Mouse (Mus musculus) kidney, embryonic 15.5 days (tissue): ENCODE measurements around the gene Rab6a. TPM values are rescaled to one million over a fixed set of nuclear protein-coding genes. Genes with fewer than 3 reads are reported as not detected.
A peak's percentile ranks its signal among the peaks of the same experiment; 100 is the strongest.

ENCODE experiments used
- ATAC-seq: fragments of 200-750 bp; cut with Nextera tagmentation; replicated peaks from 2 replicates; pipeline ENCODE4 v1.8.0; 2017; ENCODE audit warnings: moderate TSS enrichment; ENCODE audit not compliant: low FRiP score
- H3K27ac ChIP-seq: fragments of 300-500 bp; sonication (generic); 2 replicates; pipeline ENCODE4 v1.5.1; 2015; ENCODE audit warnings: mild to moderate bottlenecking, inconsistent platforms
- H3K27me3 ChIP-seq: fragments of 300-500 bp; sonication (generic); 2 replicates; pipeline ENCODE4 v1.6.1; 2015; ENCODE audit warnings: inconsistent platforms
- H3K36me3 ChIP-seq: fragments of 300-500 bp; sonication (generic); 2 replicates; pipeline ENCODE4 v1.6.1; 2015; ENCODE audit warnings: inconsistent platforms
- H3K4me1 ChIP-seq: fragments of 300-500 bp; sonication (generic); 2 replicates; pipeline ENCODE4 v1.6.1; 2015; ENCODE audit warnings: inconsistent platforms
- H3K4me2 ChIP-seq: fragments of 300-500 bp; sonication (generic); 2 replicates; pipeline ENCODE4 v1.6.1; 2015; ENCODE audit warnings: moderate library complexity, mild to moderate bottlenecking, inconsistent platforms
- H3K4me3 ChIP-seq: fragments of 300-500 bp; sonication (generic); replicated peaks from 2 replicates; pipeline ENCODE4 v1.5.1; 2015; ENCODE audit warnings: mild to moderate bottlenecking, inconsistent platforms
- H3K9ac ChIP-seq: fragments of 300-500 bp; sonication (generic); 2 replicates; pipeline ENCODE4 v1.6.1; 2015; ENCODE audit warnings: mild to moderate bottlenecking, inconsistent platforms
- H3K9me3 ChIP-seq: fragments of 300-500 bp; sonication (generic); replicated peaks from 2 replicates; pipeline ENCODE4 v1.6.1; 2016; ENCODE audit warnings: inconsistent platforms
- WGBS: fragments of 180-500 bp; shearing (Covaris S2); methylation state at CpG from one replicate; pipeline ENCODE4 v1.1.7; 2015; ENCODE audit warnings: mixed read lengths; 5-methylcytosine and 5-hydroxymethylcytosine counted together
- polyA plus RNA-seq: library from polyadenylated mRNA; unstranded; fragments of >200 nt; fragmentation: Nextera tagmentation; extraction: Ambion mirVana; gene quantifications from 2 replicates; pipeline ENCODE4 v1.2.1, GENCODE M21; 2015

The Rab6a gene
- polyA plus RNA-seq, 1 experiment from 2014 or later = 102 TPM

GRCm38 (mm10) chr7:100589816-100590215, 17.4 kb upstream of the Rab6a start:
- Histone ChIP-seq H3K9ac (no peak overlapping the region), H3K4me2 (no peak overlapping the region), H3K27me3 (no peaks in the 10 kb centered on the region), H3K9me3 (no peaks in the 10 kb centered on the region), H3K27ac (no peak overlapping the region), H3K4me3 (no peak overlapping the region), H3K4me1 (no peaks in the 10 kb centered on the region), H3K36me3 (no peaks in the 10 kb centered on the region)
- no peak for ATAC-seq
- 42% methylated on average over 1 of the region's 1 CpGs for WGBS

GRCm38 (mm10) chr7:100590504-100590844, 16.7 kb upstream of the Rab6a start:
- Histone ChIP-seq H3K27me3 (no peaks in the 10 kb centered on the region), H3K4me1 (no peaks in the 10 kb centered on the region), H3K4me3 (peak overlapping the region; percentile 62), H3K27ac (peak overlapping the region; percentile 94), H3K36me3 (no peaks in the 10 kb centered on the region), H3K9me3 (no peaks in the 10 kb centered on the region), H3K4me2 (peak overlapping the region; percentile 64), H3K9ac (peak overlapping the region; percentile 49)
- 0 out of 2 replicates have a peak, but pooled peaks have one; percentile 1 for ATAC-seq
- 37% methylated on average over 7 of the region's 7 CpGs for WGBS

- H3K4me2 ChIP-seq = peak overlapping the region; percentile 64
- no peaks in the 10 kb centered on the region for H3K36me3 ChIP-seq
- H3K27me3 ChIP-seq = no peaks in the 10 kb centered on the region
- H3K9ac ChIP-seq = peak overlapping the region; percentile 49
- 0% methylated on average over 20 of the region's 20 CpGs for WGBS
- H3K9me3 ChIP-seq = no peaks in the 10 kb centered on the region
- H3K4me1 ChIP-seq = no peaks in the 10 kb centered on the region
- peak overlapping the region; percentile 94 for H3K27ac ChIP-seq
- peak overlapping the region; percentile 62 for H3K4me3 ChIP-seq
- peak; percentile 97 for ATAC-seq
Measured at GRCm38 (mm10) chr7:100590845-100591521, 16.2 kb upstream of the Rab6a start.

DNA sequence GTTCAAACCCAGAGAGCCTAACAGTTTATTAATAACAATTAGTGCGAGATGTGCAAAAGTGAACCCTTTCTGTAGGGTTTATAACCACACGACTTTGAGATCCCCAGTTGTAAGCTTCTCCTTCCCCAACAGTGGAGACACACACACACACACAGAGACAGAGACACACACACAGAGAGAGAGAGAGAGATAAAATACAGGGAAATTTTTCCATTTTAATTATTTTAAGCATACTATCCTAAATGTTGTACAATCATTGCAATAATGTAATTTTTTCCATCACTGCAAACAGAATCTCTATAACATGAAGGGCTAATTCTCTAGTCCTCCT, 15.7 kb upstream of the Rab6a start:
- peak overlapping the region; percentile 62 for H3K4me3 ChIP-seq
- peak overlapping the region; percentile 94 for H3K27ac ChIP-seq
- H3K4me2 ChIP-seq = peak overlapping the region; percentile 64
- H3K4me1 ChIP-seq = no peaks in the 10 kb centered on the region
- H3K36me3 ChIP-seq = no peaks in the 10 kb centered on the region
- WGBS = 6% methylated on average over 2 of the region's 2 CpGs
- no peak for ATAC-seq
- H3K27me3 ChIP-seq = no peaks in the 10 kb centered on the region
- peak overlapping the region; percentile 49 for H3K9ac ChIP-seq
- H3K9me3 ChIP-seq = no peaks in the 10 kb centered on the region

GRCm38 (mm10) chr7:100593349-100593748, 13.9 kb upstream of the Rab6a start:
- no peak overlapping the region for H3K27ac ChIP-seq
- no peaks in the 10 kb centered on the region for H3K27me3 ChIP-seq
- H3K9me3 ChIP-seq = no peaks in the 10 kb centered on the region
- no peaks in the 10 kb centered on the region for H3K4me1 ChIP-seq
- no peaks in the 10 kb centered on the region for H3K36me3 ChIP-seq
- no peak for ATAC-seq
- H3K9ac ChIP-seq = no peak overlapping the region
- H3K4me2 ChIP-seq = no peak overlapping the region
- H3K4me3 ChIP-seq = no peak overlapping the region

GRCm38 (mm10) chr7:100600211-100600610, 7.0 kb upstream of the Rab6a start:
- 74% methylated on average over 5 of the region's 5 CpGs for WGBS
- Histone ChIP-seq H3K9ac (no peak overlapping the region), H3K27me3 (no peaks in the 10 kb centered on the region), H3K4me1 (no peaks in the 10 kb centered on the region), H3K9me3 (no peaks in the 10 kb centered on the region), H3K27ac (no peak overlapping the region), H3K36me3 (no peaks in the 10 kb centered on the region), H3K4me3 (no peak overlapping the region), H3K4me2 (no peak overlapping the region)
- no peak for ATAC-seq

GRCm38 (mm10) chr7:100608130-100608741, 1.0 kb downstream of the Rab6a start, which contains the start of gene Mrpl48:
Gene Mrpl48 (minus strand): TSS chr7:100608301.
- Histone ChIP-seq H3K27ac (peak within 1 kb of the TSS; percentile 99), H3K9me3 (no peaks in the 10 kb centered on the region), H3K27me3 (no peaks in the 10 kb centered on the region), H3K36me3 (no peaks in the 10 kb centered on the region), H3K4me3 (peak within 1 kb of the TSS; percentile 72), H3K4me1 (peaks cover 13% of the 10 kb centered on the region), H3K4me2 (peak within 1 kb of the TSS; percentile 75), H3K9ac (peak within 1 kb of the TSS; percentile 97)
- ATAC-seq = peak; percentile 47
- under 1% methylated on average over 43 of the region's 43 CpGs for WGBS

DNA sequence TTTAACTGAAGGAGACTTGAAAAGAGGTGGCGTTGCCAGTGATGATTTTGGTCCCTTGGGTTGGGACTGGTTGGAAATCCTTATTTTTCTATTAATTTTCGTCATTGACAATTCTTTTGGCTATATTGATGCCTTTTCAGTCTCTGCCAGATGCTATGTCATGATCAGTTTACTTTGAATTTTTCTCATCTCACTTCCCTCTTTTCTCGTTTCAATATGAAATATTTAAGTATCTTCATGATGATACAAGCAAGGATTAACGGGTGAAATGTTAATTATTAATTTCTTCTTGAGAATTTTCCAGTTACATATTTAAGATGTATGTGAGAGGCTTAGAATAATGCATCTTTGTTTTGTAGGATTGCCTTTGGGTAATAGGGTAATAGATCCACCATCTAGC, 1.7 kb downstream of the Rab6a start:
- H3K36me3 ChIP-seq = no peaks in the 10 kb centered on the region
- H3K9ac ChIP-seq = peak overlapping the region; percentile 97
- peak overlapping the region; percentile 72 for H3K4me3 ChIP-seq
- WGBS = 19% methylated on average over 4 of the region's 4 CpGs
- peak overlapping the region; percentile 75 for H3K4me2 ChIP-seq
- H3K4me1 ChIP-seq = peaks cover 13% of the 10 kb centered on the region
- ATAC-seq = no peak
- H3K9me3 ChIP-seq = no peaks in the 10 kb centered on the region
- no peaks in the 10 kb centered on the region for H3K27me3 ChIP-seq
- peak overlapping the region; percentile 99; the same call in 1 of the 2 replicates for H3K27ac ChIP-seq

- no peaks in the 10 kb centered on the region for H3K9me3 ChIP-seq
- no peak overlapping the region for H3K4me2 ChIP-seq
- no peak for ATAC-seq
- WGBS = 90% methylated on average over 4 of the region's 4 CpGs
- no peaks in the 10 kb centered on the region for H3K27me3 ChIP-seq
- no peak overlapping the region for H3K27ac ChIP-seq
- H3K4me1 ChIP-seq = no peaks in the 10 kb centered on the region
- H3K4me3 ChIP-seq = no peak overlapping the region
- H3K9ac ChIP-seq = no peak overlapping the region
- no peaks in the 10 kb centered on the region for H3K36me3 ChIP-seq
Measured at GRCm38 (mm10) chr7:100616121-100616857, 9.1 kb downstream of the Rab6a start.

DNA sequence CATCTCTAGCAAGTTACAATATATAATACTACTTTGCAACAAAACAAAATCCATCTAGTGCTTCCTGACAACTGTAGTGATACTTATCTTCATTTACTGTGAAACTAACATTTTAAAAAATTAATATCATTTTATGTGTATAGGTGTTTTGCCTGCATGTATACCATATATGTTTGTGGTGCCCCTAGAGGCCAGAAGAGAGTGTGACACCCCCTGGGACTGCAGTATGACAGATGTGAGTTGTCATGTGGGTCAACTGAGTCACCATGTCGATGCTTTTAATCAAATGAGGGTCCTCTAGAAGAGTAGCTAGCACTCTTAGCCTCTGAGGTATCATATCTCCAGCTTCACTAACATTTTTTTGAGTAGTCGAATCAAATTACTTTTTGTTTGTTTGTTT, 15.1 kb downstream of the Rab6a start:
- Histone ChIP-seq H3K27me3 (no peaks in the 10 kb centered on the region), H3K36me3 (no peaks in the 10 kb centered on the region), H3K9me3 (no peaks in the 10 kb centered on the region), H3K9ac (no peak overlapping the region), H3K4me2 (no peak overlapping the region), H3K27ac (no peak overlapping the region), H3K4me1 (peaks cover 8% of the 10 kb centered on the region), H3K4me3 (no peak overlapping the region)
- no peak for ATAC-seq
- 76% methylated on average over 2 of the region's 2 CpGs for WGBS

DNA sequence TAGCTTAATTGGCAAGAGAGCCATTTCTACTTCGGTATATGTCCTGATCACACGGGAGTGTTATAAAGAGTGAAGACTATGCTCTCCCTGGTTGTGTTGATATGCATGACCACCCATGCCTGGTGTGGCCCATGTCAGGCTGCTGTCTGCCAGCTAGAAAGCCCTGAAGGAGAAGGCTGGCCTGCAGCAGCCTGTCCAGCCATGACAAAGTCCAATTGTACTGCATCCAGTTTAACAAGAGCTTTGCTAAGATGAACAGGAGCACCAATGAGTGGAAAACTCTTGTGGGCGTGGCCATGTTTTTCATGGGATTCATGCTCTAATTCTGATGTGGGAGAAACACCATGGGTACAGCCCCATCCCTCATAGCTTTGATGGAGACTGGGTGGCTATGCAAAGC, 17.3 kb downstream of the Rab6a start:
- ATAC-seq = peak; percentile 87
- Histone ChIP-seq H3K4me3 (no peak overlapping the region), H3K27ac (0 out of 2 replicates have a peak overlapping the region, but pooled peaks have one; percentile 20), H3K36me3 (peaks cover 11% of the 10 kb centered on the region; the same call in 1 of the 2 replicates), H3K4me2 (no peak overlapping the region), H3K9ac (no peak overlapping the region), H3K27me3 (no peaks in the 10 kb centered on the region), H3K4me1 (peaks cover 8% of the 10 kb centered on the region), H3K9me3 (no peaks in the 10 kb centered on the region)
- 55% methylated on average over 3 of the region's 3 CpGs for WGBS

- WGBS = 4% methylated on average over 1 of the region's 1 CpGs
- no peak for ATAC-seq
- H3K4me1 ChIP-seq = no peaks in the 10 kb centered on the region
- no peaks in the 10 kb centered on the region for H3K9me3 ChIP-seq
- H3K9ac ChIP-seq = no peak overlapping the region
- H3K27me3 ChIP-seq = no peaks in the 10 kb centered on the region
- no peak overlapping the region for H3K27ac ChIP-seq
- peaks cover 39% of the 10 kb centered on the region for H3K36me3 ChIP-seq
- H3K4me2 ChIP-seq = no peak overlapping the region
- H3K4me3 ChIP-seq = no peak overlapping the region
Measured at GRCm38 (mm10) chr7:100637657-100638056, 30.4 kb downstream of the Rab6a start.
